ENCODE assay signal across 8 mouse cellular contexts in genomic region chr11:117235086-117235897, GRCm38 (mm10). TPM values are rescaled to one million over a fixed set of nuclear protein-coding genes. Genes with fewer than 3 reads are reported as not detected.
DNase-seq lines count a peak whose midpoint lies in the region; ATAC-seq lines count a peak whose summit lies in the region.

No protein-coding gene starts in this region.

- H3K36me3 ChIP-seq in heart, embryonic 10.5 days = peaks cover 3% of the 10 kb centered on the region; the same call in 1 of the 2 replicates
- no peaks in the 10 kb centered on the region for H3K36me3 ChIP-seq in neural tube, embryonic 15.5 days

- no peaks in the 10 kb centered on the region for H3K9me3 ChIP-seq in heart, embryonic 10.5 days
- no peaks in the 10 kb centered on the region for H3K9me3 ChIP-seq in neural tube, embryonic 15.5 days (replicated peaks)

- ATAC-seq in neural tube, embryonic 15.5 days (ENCODE audit: low FRiP score) = no peak

- 0 out of 2 replicates have a peak, but pooled peaks cover 12% of the 10 kb centered on the region for H3K27me3 ChIP-seq in heart, embryonic 10.5 days (ENCODE audit: insufficient read depth, poor library complexity, severe bottlenecking)
- no peaks in the 10 kb centered on the region for H3K27me3 ChIP-seq in neural tube, embryonic 15.5 days (replicated peaks)

- 30% methylated on average over 12 of the region's 12 CpGs for WGBS in heart, embryonic 10.5 days
- WGBS in neural tube, embryonic 15.5 days = 52% methylated on average over 12 of the region's 12 CpGs

- no peak overlapping the region for H3K9ac ChIP-seq in neural tube, embryonic 15.5 days (replicated peaks)

- peaks cover 50% of the 10 kb centered on the region for H3K4me1 ChIP-seq in heart, embryonic 10.5 days
- peaks cover 29% of the 10 kb centered on the region for H3K4me1 ChIP-seq in neural tube, embryonic 15.5 days

- DNase-seq in cerebellum, postnatal 10 days = peak; percentile 74 to 79
- DNase-seq in cerebellum, adult 11 months = no peak
- DNase-seq in Muller cell, postnatal 12 days (ENCODE audit: inconsistent ontology term) = peak; percentile 82
- DNase-seq in heart, embryonic 10.5 days (ENCODE audit: low spot score) = no peak
- DNase-seq in kidney, adult 9 months = peak; percentile 35
- DNase-seq in layer of hippocampus, postnatal 10 days (ENCODE audit: low spot score in 2 of 2) = no peak
- no peak for DNase-seq in layer of hippocampus, adult 11-12 months (ENCODE audit: low spot score)

- H3K4me3 ChIP-seq in heart, embryonic 10.5 days = peak overlapping the region; percentile 3; the same call in 1 of the 2 replicates
- H3K4me3 ChIP-seq in neural tube, embryonic 15.5 days (replicated peaks) = no peak overlapping the region

- H3K4me2 ChIP-seq in neural tube, embryonic 15.5 days = no peak overlapping the region

- H3K27ac ChIP-seq in heart, embryonic 10.5 days = peak overlapping the region; percentile 79
- H3K27ac ChIP-seq in neural tube, embryonic 15.5 days (replicated peaks) = 0 out of 2 replicates have a peak overlapping the region, but pooled peaks have one; percentile 10

RNA-seq across cellular contexts. Expression of gene Sept9, which starts 35.8 kb away (rescaled TPM):
- 148 and 164 TPM in 2 replicates for polyA plus RNA-seq in heart, embryonic 10.5 days (2016; fragmentation: Nextera tagmentation; extraction: Ambion mirVana)
- 92.2 and 119 TPM in 2 replicates for polyA plus RNA-seq in neural tube, embryonic 15.5 days (2015; fragmentation: Nextera tagmentation; extraction: Ambion mirVana)
- total RNA-seq in layer of hippocampus, postnatal 10 days (2021) = 10 to 100 TPM; 79.5 to 90.0 TPM

Comparison
In these comparisons a context has a peak if more than half of its experiments do, and no peak if none do; other contexts are left out.
1. DNase-seq: peak in cerebellum, postnatal 10 days (2 of 2), Muller cell, postnatal 12 days (single experiment) and kidney, adult 9 months (single experiment); none in cerebellum, adult 11 months (single experiment), heart, embryonic 10.5 days (single experiment), layer of hippocampus, postnatal 10 days (0 of 2) and layer of hippocampus, adult 11-12 months (single experiment).